Mouse (Mus musculus): Measurements from ENCODE around the gene Gsdme. TPM values are rescaled to one million over a fixed set of nuclear protein-coding genes. Genes with fewer than 3 reads are reported as not detected.

Gene Gsdme
- total and polyA plus RNA-seq, 2 experiments from 2014 or later, result 21.0 to 89.9 TPM

GRCm38 (mm10) chr6:50273416-50273815, 9.8 kb upstream of the Gsdme start:
- 62% methylated on average over 1 of the region's 1 CpGs for WGBS
- no peaks in the 10 kb centered on the region for H3K4me1 ChIP-seq (ENCODE audit: insufficient read depth)
- DNase-seq (no peak), ATAC-seq (no peak)
- no peak for TF ChIP-seq CTCF (IDR thresholded peaks at IDR 0.05; ENCODE audit: low read depth)
- H3K27ac ChIP-seq (ENCODE audit: low read depth, low read length), result no peak overlapping the region
- H3K9ac ChIP-seq, result no peak overlapping the region
- H3K36me3 ChIP-seq (ENCODE audit: insufficient read depth), result no peaks in the 10 kb centered on the region
- H3K4me3 ChIP-seq (ENCODE audit: low read depth, low read length), result no peak overlapping the region
- H3K9me3 ChIP-seq (ENCODE audit: low read length), result no peaks in the 10 kb centered on the region
- H3K4me2 ChIP-seq (ENCODE audit: low read depth), result no peak overlapping the region
- no peaks in the 10 kb centered on the region for H3K27me3 ChIP-seq (ENCODE audit: insufficient read depth, low read length)

DNA sequence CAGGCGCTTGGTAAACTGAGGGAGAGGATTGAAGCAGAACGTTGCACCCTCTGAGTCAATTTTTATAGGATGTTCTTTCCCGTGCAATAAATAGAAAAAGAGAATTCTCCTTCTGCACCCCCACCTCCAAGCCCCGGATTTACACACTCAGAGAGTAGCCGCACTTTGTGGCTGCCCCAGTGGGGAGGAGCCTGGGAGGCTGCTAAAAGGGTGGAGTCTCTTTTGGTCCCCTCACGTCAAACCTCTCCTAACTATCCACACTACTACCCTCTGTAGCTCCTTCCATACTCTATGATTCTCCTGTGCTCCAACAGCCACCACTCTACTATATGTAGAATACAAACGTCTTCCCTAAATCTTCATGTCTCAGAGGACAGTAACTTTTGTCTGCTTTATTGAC, 1.4 kb downstream of the Gsdme start:
- Histone ChIP-seq H3K27me3 (ENCODE audit: insufficient read depth, low read length) (no peaks in the 10 kb centered on the region), H3K9me3 (ENCODE audit: low read length) (no peaks in the 10 kb centered on the region), H3K27ac (ENCODE audit: low read depth, low read length) (peak overlapping the region; percentile 86; the same call in 1 of the 2 replicates), H3K4me1 (ENCODE audit: insufficient read depth) (peaks cover 15% of the 10 kb centered on the region; the same call in 1 of the 2 replicates), H3K36me3 (ENCODE audit: insufficient read depth) (no peaks in the 10 kb centered on the region), H3K9ac (peak overlapping the region; percentile 84), H3K4me2 (ENCODE audit: low read depth) (peak overlapping the region; percentile 68), H3K4me3 (ENCODE audit: low read depth, low read length) (peak overlapping the region; percentile 56)
- 24% methylated on average over 7 of the region's 7 CpGs for WGBS
- DNase-seq (no peak), ATAC-seq (peak; percentile 1; the same call in 1 of the 2 replicates)
- no peak for TF ChIP-seq CTCF (IDR thresholded peaks at IDR 0.05; ENCODE audit: low read depth)

- no peaks in the 10 kb centered on the region for H3K9me3 ChIP-seq (ENCODE audit: low read length)
- peaks cover 15% of the 10 kb centered on the region; the same call in 1 of the 2 replicates for H3K4me1 ChIP-seq (ENCODE audit: insufficient read depth)
- peak overlapping the region; percentile 86 for H3K27ac ChIP-seq (ENCODE audit: low read depth, low read length)
- H3K4me3 ChIP-seq (ENCODE audit: low read depth, low read length), result peak overlapping the region; percentile 56
- H3K27me3 ChIP-seq (ENCODE audit: insufficient read depth, low read length), result no peaks in the 10 kb centered on the region
- TF ChIP-seq CTCF (IDR thresholded peaks at IDR 0.05; ENCODE audit: low read depth), result no peak
- WGBS, result 0% methylated on average over 6 of the region's 6 CpGs
- DNase-seq (no peak), ATAC-seq (no peak)
- H3K9ac ChIP-seq, result peak overlapping the region; percentile 84
- H3K36me3 ChIP-seq (ENCODE audit: insufficient read depth), result no peaks in the 10 kb centered on the region
- peak overlapping the region; percentile 68 for H3K4me2 ChIP-seq (ENCODE audit: low read depth)
Observed at GRCm38 (mm10) chr6:50261922-50262261, 1.8 kb downstream of the Gsdme start.

DNA sequence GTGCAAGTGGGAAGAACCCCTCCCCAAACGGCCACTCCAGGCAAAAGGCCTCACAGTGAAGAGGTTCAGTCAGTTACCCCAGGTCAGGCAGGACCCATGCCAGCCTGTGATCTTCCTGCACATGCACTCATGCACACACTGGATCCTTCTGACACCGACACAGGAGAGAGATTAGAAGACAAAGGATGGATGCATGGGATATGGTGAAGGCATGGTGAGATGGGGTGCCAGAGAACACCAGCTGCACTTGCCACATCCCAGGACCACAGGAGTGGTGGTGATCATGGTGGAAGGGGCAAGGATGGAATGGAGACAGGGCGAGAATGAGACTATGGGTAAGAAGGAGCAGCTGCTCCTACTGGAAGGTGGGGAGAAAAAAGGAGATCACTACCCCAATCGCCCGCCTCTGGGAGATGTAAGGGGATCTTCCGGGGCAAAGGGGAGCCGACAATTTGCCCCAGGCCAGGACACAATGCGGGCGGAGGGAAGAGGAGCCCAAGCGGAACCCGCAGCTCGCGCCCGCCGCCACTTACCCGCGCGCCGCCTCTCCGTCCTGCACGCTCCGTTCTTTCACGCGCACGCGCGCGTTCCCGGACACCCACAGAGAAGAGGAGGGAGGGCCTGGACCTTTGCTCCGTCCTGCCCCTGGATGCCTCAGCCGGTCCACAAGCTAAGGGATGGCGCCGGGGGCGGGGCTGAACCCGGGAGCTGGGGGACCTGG, 2.3 kb downstream of the Gsdme start:
- peak overlapping the region; percentile 56 for H3K4me3 ChIP-seq (ENCODE audit: low read depth, low read length)
- no peaks in the 10 kb centered on the region for H3K36me3 ChIP-seq (ENCODE audit: insufficient read depth)
- peak overlapping the region; percentile 84 for H3K9ac ChIP-seq
- H3K27me3 ChIP-seq (ENCODE audit: insufficient read depth, low read length), result no peaks in the 10 kb centered on the region
- DNase-seq (peak; percentile 87), ATAC-seq (peak; percentile 94)
- H3K4me1 ChIP-seq (ENCODE audit: insufficient read depth), result peaks cover 15% of the 10 kb centered on the region; the same call in 1 of the 2 replicates
- H3K27ac ChIP-seq (ENCODE audit: low read depth, low read length), result peak overlapping the region; percentile 86
- no peak for TF ChIP-seq CTCF (IDR thresholded peaks at IDR 0.05; ENCODE audit: low read depth)
- H3K4me2 ChIP-seq (ENCODE audit: low read depth), result peak overlapping the region; percentile 68
- H3K9me3 ChIP-seq (ENCODE audit: low read length), result no peaks in the 10 kb centered on the region
- 5% methylated on average over 29 of the region's 35 CpGs for WGBS

GRCm38 (mm10) chr6:50255356-50255755, 8.3 kb downstream of the Gsdme start:
- TF ChIP-seq CTCF (IDR thresholded peaks at IDR 0.05; ENCODE audit: low read depth), result no peak
- Histone ChIP-seq H3K27me3 (ENCODE audit: insufficient read depth, low read length) (no peaks in the 10 kb centered on the region), H3K9me3 (ENCODE audit: low read length) (no peaks in the 10 kb centered on the region), H3K4me3 (ENCODE audit: low read depth, low read length) (no peak overlapping the region), H3K9ac (no peak overlapping the region), H3K4me2 (ENCODE audit: low read depth) (no peak overlapping the region), H3K36me3 (ENCODE audit: insufficient read depth) (no peaks in the 10 kb centered on the region), H3K27ac (ENCODE audit: low read depth, low read length) (no peak overlapping the region), H3K4me1 (ENCODE audit: insufficient read depth) (peaks cover 3% of the 10 kb centered on the region; the same call in 1 of the 2 replicates)
- DNase-seq (no peak), ATAC-seq (no peak)
- 68% methylated on average over 5 of the region's 5 CpGs for WGBS

DNA sequence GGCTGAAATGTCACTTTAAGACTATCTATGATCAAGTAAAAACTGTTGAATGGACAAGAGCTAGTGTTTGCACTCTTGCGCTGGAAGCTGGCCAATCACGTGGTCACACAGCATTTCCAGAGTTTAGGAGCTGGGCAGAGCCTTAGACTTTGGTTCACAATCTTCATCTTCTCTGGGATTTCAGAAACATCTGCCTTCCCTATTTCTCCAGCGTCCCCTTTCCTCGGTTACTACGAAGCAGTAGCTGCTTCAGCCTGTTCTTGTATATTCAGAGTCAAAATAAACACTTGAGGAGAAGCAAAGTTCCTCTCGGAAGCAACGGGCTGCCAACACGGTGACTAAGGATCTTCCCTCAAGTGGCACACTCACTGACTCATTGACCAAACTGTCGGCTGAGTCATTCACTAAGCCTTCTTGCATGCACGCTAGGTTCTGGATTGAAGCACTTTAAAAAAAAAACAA, 8.9 kb downstream of the Gsdme start:
- Histone ChIP-seq H3K4me2 (ENCODE audit: low read depth) (no peak overlapping the region), H3K4me3 (ENCODE audit: low read depth, low read length) (no peak overlapping the region), H3K27ac (ENCODE audit: low read depth, low read length) (no peak overlapping the region), H3K9me3 (ENCODE audit: low read length) (no peaks in the 10 kb centered on the region), H3K27me3 (ENCODE audit: insufficient read depth, low read length) (no peaks in the 10 kb centered on the region), H3K9ac (no peak overlapping the region), H3K4me1 (ENCODE audit: insufficient read depth) (no peaks in the 10 kb centered on the region), H3K36me3 (ENCODE audit: insufficient read depth) (no peaks in the 10 kb centered on the region)
- ATAC-seq, result no peak
- no peak for DNase-seq
- TF ChIP-seq CTCF (IDR thresholded peaks at IDR 0.05; ENCODE audit: low read depth), result no peak
- 58% methylated on average over 10 of the region's 10 CpGs for WGBS

DNA sequence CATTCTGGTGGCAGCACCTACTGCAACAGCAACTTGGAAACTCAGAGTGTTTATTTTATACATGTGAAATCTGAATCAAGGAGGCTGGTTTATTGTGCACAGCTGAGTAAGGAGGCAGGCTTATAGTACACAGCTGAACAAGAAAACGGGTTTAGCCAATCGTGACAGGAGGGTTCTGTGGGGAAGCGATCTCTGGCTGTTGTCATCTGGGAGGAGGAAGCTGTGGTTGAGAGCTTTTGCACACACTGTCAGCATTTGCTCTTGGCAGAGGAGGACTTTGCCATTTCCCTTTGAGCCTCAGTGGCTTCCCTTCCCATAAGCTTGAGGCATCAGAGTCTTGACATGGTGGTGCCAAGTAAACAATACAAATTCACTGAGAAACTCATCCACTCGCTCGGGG, 11.0 kb downstream of the Gsdme start:
- H3K9ac ChIP-seq, result no peak overlapping the region
- H3K36me3 ChIP-seq (ENCODE audit: insufficient read depth), result no peaks in the 10 kb centered on the region
- no peaks in the 10 kb centered on the region for H3K27me3 ChIP-seq (ENCODE audit: insufficient read depth, low read length)
- ATAC-seq (no peak), DNase-seq (no peak)
- no peaks in the 10 kb centered on the region for H3K9me3 ChIP-seq (ENCODE audit: low read length)
- 76% methylated on average over 5 of the region's 5 CpGs for WGBS
- TF ChIP-seq CTCF (IDR thresholded peaks at IDR 0.05; ENCODE audit: low read depth), result no peak
- H3K27ac ChIP-seq (ENCODE audit: low read depth, low read length), result no peak overlapping the region
- no peak overlapping the region for H3K4me2 ChIP-seq (ENCODE audit: low read depth)
- no peak overlapping the region for H3K4me3 ChIP-seq (ENCODE audit: low read depth, low read length)
- H3K4me1 ChIP-seq (ENCODE audit: insufficient read depth), result no peaks in the 10 kb centered on the region

Data from forebrain, postnatal 0 days (tissue).